Mouse (Mus musculus) cerebellum, adult 2 months (tissue): ENCODE data around the gene Sprr4.

ENCODE experiments used
- CTCF ChIP-seq: fragments of 200-500 bp; IDR thresholded peaks from 2 replicates; pipeline ENCODE4 v1.5.1; 2011; ENCODE audit warnings: low read depth, mild to moderate bottlenecking, control low read depth, low read length, moderate library complexity, borderline replicate concordance; ENCODE audit not compliant: insufficient read depth
- POLR2A ChIP-seq: fragments of 200-500 bp; IDR thresholded peaks from 2 replicates; pipeline ENCODE4 v1.6.1; 2011; ENCODE audit warnings: low read length, control low read depth, borderline replicate concordance; ENCODE audit not compliant: insufficient read depth

- TF ChIP-seq POLR2A (no peak), CTCF (no peak)
These were observed 10.5 kb upstream of the Sprr4 start for GRCm38 (mm10) chr3:92510786-92511185.
